16 mouse cellular contexts compared by ENCODE assay signal in genomic region chr4:127789206-127789605, GRCm38 (mm10).
DNase-seq lines count a peak whose midpoint lies in the region; ATAC-seq lines count a peak whose summit lies in the region.
"Had no signal": no experiment of that assay in that cellular context is flagged by ENCODE, and none has a peak within 500 bp of the region (broad histone marks: within the 10 kb centered on the region; RNA-seq: fewer than 3 reads in every experiment).

No protein-coding gene starts in this region.

- H3K27ac ChIP-seq in intestine, embryonic 16.5 days (ENCODE audit: low read length) = no peak overlapping the region
- H3K27ac ChIP-seq: embryonic facial prominence, embryonic 15.5 days; forebrain, embryonic 10.5 days; heart, embryonic 15.5 days; midbrain, embryonic 10.5 days had no signal

- ATAC-seq in frontal cortex, adult (ENCODE audit: low TSS enrichment) = peak; percentile 72
- ATAC-seq in intestine, embryonic 16.5 days = no peak

- no peak overlapping the region for H3K9ac ChIP-seq in intestine, embryonic 16.5 days (ENCODE audit: low read depth, low read length)
- H3K9ac ChIP-seq: embryonic facial prominence, embryonic 15.5 days; heart, embryonic 15.5 days had no signal

- H3K27me3 ChIP-seq in intestine, embryonic 16.5 days (replicated peaks; ENCODE audit: control insufficient read depth, insufficient read depth, low read length) = no peaks in the 10 kb centered on the region
- H3K27me3 ChIP-seq: embryonic facial prominence, embryonic 15.5 days; heart, embryonic 15.5 days had no signal

- H3K4me1 ChIP-seq in intestine, embryonic 16.5 days (ENCODE audit: control insufficient read depth, insufficient read depth, low read length) = no peaks in the 10 kb centered on the region
- H3K4me1 ChIP-seq: embryonic facial prominence, embryonic 15.5 days; forebrain, embryonic 10.5 days; heart, embryonic 15.5 days; midbrain, embryonic 10.5 days had no signal

- H3K9me3 ChIP-seq in intestine, embryonic 16.5 days (ENCODE audit: control insufficient read depth, low read length) = no peaks in the 10 kb centered on the region
- H3K9me3 ChIP-seq: embryonic facial prominence, embryonic 15.5 days; forebrain, embryonic 10.5 days; heart, embryonic 15.5 days; midbrain, embryonic 10.5 days had no signal

- DNase-seq in frontal cortex, postnatal 10 days (ENCODE audit: low spot score in 2 of 2) = no peak
- DNase-seq in layer of hippocampus, adult 18-20 months (ENCODE audit: low spot score in 2 of 2) = peak; percentile 19 to 42
- DNase-seq in layer of hippocampus, adult 9-10 months (ENCODE audit: low spot score) = no peak
- DNase-seq in brain, adult 2 months (ENCODE audit: low read depth, low spot score) = peak; percentile 62
- peak; percentile 42 to 46 for DNase-seq in right cerebral cortex, adult 2 months (ENCODE audit: low spot score in 2 of 2)
- DNase-seq: adrenal gland, postnatal 10 days; cerebellum, adult 2 months; kidney, adult 2 months; lung, adult 18-20 months; thymus, postnatal 4 days had no signal

- H3K36me3 ChIP-seq in intestine, embryonic 16.5 days (ENCODE audit: control insufficient read depth, insufficient read depth, low read length) = no peaks in the 10 kb centered on the region
- H3K36me3 ChIP-seq: embryonic facial prominence, embryonic 15.5 days; forebrain, embryonic 10.5 days; heart, embryonic 15.5 days; midbrain, embryonic 10.5 days had no signal

- WGBS in intestine, embryonic 16.5 days = 80% methylated on average over 12 of the region's 12 CpGs

- H3K4me3 ChIP-seq in intestine, embryonic 16.5 days (ENCODE audit: low read length) = no peak overlapping the region
- H3K4me3 ChIP-seq: embryonic facial prominence, embryonic 15.5 days; forebrain, embryonic 10.5 days; heart, embryonic 15.5 days; midbrain, embryonic 10.5 days had no signal

- no peak overlapping the region for H3K4me2 ChIP-seq in intestine, embryonic 16.5 days (ENCODE audit: low read depth, low read length)
- H3K4me2 ChIP-seq: embryonic facial prominence, embryonic 15.5 days; heart, embryonic 15.5 days had no signal

Comparison
In these comparisons a context has a peak if more than half of its experiments do, and no peak if none do; other contexts are left out.
1. DNase-seq: peak in layer of hippocampus, adult 18-20 months (2 of 2), brain, adult 2 months (single experiment) and right cerebral cortex, adult 2 months (2 of 2); none in frontal cortex, postnatal 10 days (0 of 2) and layer of hippocampus, adult 9-10 months (single experiment).